10 mouse cellular contexts compared by ENCODE assay signal in the genomic region with DNA sequence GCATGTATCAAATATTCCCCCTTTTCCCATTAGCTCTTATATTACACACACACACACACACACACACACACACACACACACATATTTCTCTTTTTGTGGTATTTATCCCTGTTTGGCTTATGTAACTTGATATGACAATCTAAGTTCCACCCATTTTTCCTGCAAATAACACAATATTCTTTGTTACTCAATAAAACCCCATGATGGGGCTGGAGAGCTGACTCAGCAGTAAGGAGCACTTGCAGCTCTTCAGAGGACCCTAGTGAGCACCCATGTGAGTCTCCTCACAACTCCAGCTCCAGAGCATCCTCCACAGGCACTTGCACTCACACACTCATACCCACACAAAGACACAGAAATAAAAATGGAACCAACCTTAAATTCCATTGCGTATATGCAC.
"Had no signal": no experiment of that assay in that cellular context is flagged by ENCODE, and none has a peak within 500 bp of the region (broad histone marks: within the 10 kb centered on the region; RNA-seq: fewer than 3 reads in every experiment).

No protein-coding gene starts in this region.

- DNase-seq: kidney, adult 8-10 months; kidney, postnatal 25 days; lung, embryonic 14.5 days; lung, postnatal 10 days; lung, postnatal 4 days; thymus, adult 18-20 months; thymus, postnatal 14 days had no signal

- H3K36me3 ChIP-seq: limb, embryonic 15.5 days; liver, embryonic 12.5 days; midbrain, embryonic 12.5 days had no signal

- H3K9me3 ChIP-seq: limb, embryonic 15.5 days; liver, embryonic 12.5 days; midbrain, embryonic 12.5 days had no signal

- ATAC-seq: liver, embryonic 12.5 days had no signal

- H3K27me3 ChIP-seq: limb, embryonic 15.5 days; liver, embryonic 12.5 days; midbrain, embryonic 12.5 days had no signal

- H3K4me1 ChIP-seq: limb, embryonic 15.5 days; liver, embryonic 12.5 days; midbrain, embryonic 12.5 days had no signal

- H3K27ac ChIP-seq: limb, embryonic 15.5 days; liver, embryonic 12.5 days; midbrain, embryonic 12.5 days had no signal

- H3K4me2 ChIP-seq: limb, embryonic 15.5 days; liver, embryonic 12.5 days; lung, embryonic 14.5 days; midbrain, embryonic 12.5 days had no signal

- H3K4me3 ChIP-seq: limb, embryonic 15.5 days; liver, embryonic 12.5 days; midbrain, embryonic 12.5 days had no signal

- H3K9ac ChIP-seq: limb, embryonic 15.5 days; liver, embryonic 12.5 days; lung, embryonic 14.5 days; midbrain, embryonic 12.5 days had no signal
